Mouse (Mus musculus) ES-CJ7 (cell line): Measurements from ENCODE around the gene Clcn6.
A peak's percentile ranks its signal among the peaks of the same experiment; 100 is the strongest.
"Not testable (repeated sequence)": the region's sequence is repeated elsewhere in the genome, so short reads cannot be mapped to it uniquely, and the experiment has no call there.

ENCODE experiments used
- DNase-seq: peaks from one replicate; pipeline ENCODE4 v3.0.0; 2011; ENCODE audit warnings: low read depth, low spot score

Clcn6 gene

GRCm38 (mm10) chr4:148065702-148066400 lies 27.2 kb upstream of the Clcn6 start:
- peak; percentile 51 for DNase-seq

GRCm38 (mm10) chr4:148061086-148061480 lies 22.5 kb upstream of the Clcn6 start:
- no peak for DNase-seq

GRCm38 (mm10) chr4:148060120-148061085 lies 21.8 kb upstream of the Clcn6 start:
- peak; percentile 48 for DNase-seq

GRCm38 (mm10) chr4:148058993-148059392 lies 20.4 kb upstream of the Clcn6 start:
- no peak for DNase-seq

GRCm38 (mm10) chr4:148058218-148058819 lies 19.7 kb upstream of the Clcn6 start:
- no peak for DNase-seq

- DNase-seq = no peak
Measured at GRCm38 (mm10) chr4:148057661-148058209, 19.1 kb upstream of the Clcn6 start.

- no peak for DNase-seq
Measured at GRCm38 (mm10) chr4:148056801-148057200, 18.2 kb upstream of the Clcn6 start.

GRCm38 (mm10) chr4:148056246-148056645 lies 17.6 kb upstream of the Clcn6 start:
- DNase-seq = no peak

- no peak for DNase-seq
Measured at GRCm38 (mm10) chr4:148054961-148055695, 16.5 kb upstream of the Clcn6 start.

GRCm38 (mm10) chr4:148053417-148053920 lies 14.8 kb upstream of the Clcn6 start:
- no peak for DNase-seq

- DNase-seq = no peak
Measured at GRCm38 (mm10) chr4:148052976-148053375, 14.4 kb upstream of the Clcn6 start.

GRCm38 (mm10) chr4:148051886-148052285 lies 13.3 kb upstream of the Clcn6 start:
- DNase-seq = no peak

GRCm38 (mm10) chr4:148051046-148051776 lies 12.6 kb upstream of the Clcn6 start:
- no peak for DNase-seq

- not testable (repeated sequence) for DNase-seq
Measured at GRCm38 (mm10) chr4:148050396-148050914, 11.8 kb upstream of the Clcn6 start.

GRCm38 (mm10) chr4:148046450-148047031 lies 7.9 kb upstream of the Clcn6 start:
- no peak for DNase-seq

- no peak for DNase-seq
Measured at GRCm38 (mm10) chr4:148044113-148044512, 5.5 kb upstream of the Clcn6 start.

GRCm38 (mm10) chr4:148043327-148043726 lies 4.7 kb upstream of the Clcn6 start:
- not testable (repeated sequence) for DNase-seq

GRCm38 (mm10) chr4:148041611-148042191 lies 3.1 kb upstream of the Clcn6 start:
- DNase-seq = no peak

- DNase-seq = peak; percentile 94
Measured at GRCm38 (mm10) chr4:148040933-148041610, 2.5 kb upstream of the Clcn6 start.
